In the genomic region with DNA sequence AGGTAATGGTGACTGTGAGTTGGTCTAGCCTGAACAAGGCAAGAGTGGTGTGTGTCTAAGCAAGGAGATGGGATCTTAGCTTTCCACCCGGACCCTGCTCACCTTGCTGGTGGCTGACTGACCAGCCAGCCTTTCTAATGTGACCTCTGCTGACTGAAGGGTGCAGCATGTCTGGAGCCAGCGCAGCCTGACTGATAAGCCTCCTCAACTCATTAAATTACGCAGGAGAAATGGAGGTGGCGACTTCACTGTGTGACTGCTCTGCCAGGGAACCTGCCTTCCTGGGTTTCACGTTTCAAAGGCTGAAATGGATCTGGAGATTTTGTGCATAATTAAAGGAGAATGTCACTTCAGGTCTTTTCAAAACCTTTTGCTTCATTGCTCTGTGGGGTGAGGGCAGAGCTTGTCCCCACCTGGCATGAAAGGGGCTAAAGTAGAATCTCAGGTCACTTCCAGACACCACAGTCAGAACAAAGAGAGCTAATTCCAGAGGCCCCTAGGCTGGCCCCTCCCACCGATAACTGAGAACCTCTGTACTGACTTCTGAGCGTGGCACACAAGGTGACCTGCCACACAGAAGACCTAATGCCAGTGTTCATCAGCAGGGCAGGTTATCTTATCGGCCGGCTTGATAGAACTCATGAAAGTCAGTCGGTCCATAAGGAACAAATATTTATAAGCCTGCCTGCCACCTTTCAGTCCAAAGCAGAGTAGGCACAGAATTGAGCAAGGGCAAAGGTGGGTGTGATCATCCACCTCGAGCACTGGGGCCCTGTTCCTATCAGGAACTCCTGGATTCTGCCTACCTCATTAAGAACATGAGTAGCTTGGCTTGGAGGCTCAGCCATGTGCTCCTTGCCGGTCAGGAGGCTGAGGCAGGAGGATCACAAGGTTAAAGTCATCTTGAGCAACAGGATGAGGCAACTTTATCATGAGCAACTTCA, we compare ENCODE assay signal across 19 mouse cellular contexts. TPM values are rescaled to one million over a fixed set of nuclear protein-coding genes. Genes with fewer than 3 reads are reported as not detected.
DNase-seq lines count a peak whose midpoint lies in the region; ATAC-seq lines count a peak whose summit lies in the region.
"Had no signal": no experiment of that assay in that cellular context is flagged by ENCODE, and none has a peak within 500 bp of the region (broad histone marks: within the 10 kb centered on the region; RNA-seq: fewer than 3 reads in every experiment).

No protein-coding gene starts in this region.

- H3K4me3 ChIP-seq in embryonic facial prominence, embryonic 10.5 days = no peak overlapping the region
- no peak overlapping the region for H3K4me3 ChIP-seq in heart, embryonic 15.5 days
- no peak overlapping the region for H3K4me3 ChIP-seq in limb, embryonic 11.5 days (ENCODE audit: low read depth, low read length)
- H3K4me3 ChIP-seq: liver, embryonic 13.5 days; myocyte had no signal

- 0 out of 2 replicates have a peak overlapping the region, but pooled peaks have one; percentile 6 for H3K4me2 ChIP-seq in heart, embryonic 15.5 days
- H3K4me2 ChIP-seq in limb, embryonic 11.5 days (ENCODE audit: low read depth, severe bottlenecking) = no peak overlapping the region
- H3K4me2 ChIP-seq: hindbrain, embryonic 14.5 days; liver, embryonic 13.5 days; midbrain, embryonic 11.5 days had no signal

- 0 out of 2 replicates have a peak, but pooled peaks have one; percentile 6 for ATAC-seq in erythroblast, adult 5-6 weeks (replicated peaks; ENCODE audit: low FRiP score, poor library complexity, severe bottlenecking)
- no peak; the same call in 1 of the 2 replicates for ATAC-seq in heart, embryonic 15.5 days (replicated peaks; ENCODE audit: insufficient number of reproducible peaks, insufficient read depth, low FRiP score, low read depth)
- ATAC-seq in limb, embryonic 11.5 days (ENCODE audit: insufficient number of reproducible peaks, low FRiP score, low TSS enrichment, low read depth) = no peak
- ATAC-seq: forebrain, postnatal 0 days had no signal

- H3K27me3 ChIP-seq in embryonic facial prominence, embryonic 10.5 days (replicated peaks; ENCODE audit: low read depth, poor library complexity, severe bottlenecking) = 0 out of 2 replicates have a peak, but pooled peaks cover 5% of the 10 kb centered on the region
- H3K27me3 ChIP-seq in heart, embryonic 15.5 days = no peaks in the 10 kb centered on the region
- peaks cover 2% of the 10 kb centered on the region; the same call in 1 of the 2 replicates for H3K27me3 ChIP-seq in limb, embryonic 11.5 days (ENCODE audit: control insufficient read depth, insufficient read depth, low read length)

- whole genome bisulfite sequencing in embryonic facial prominence, embryonic 10.5 days = 54% methylated on average over 12 of the region's 12 CpGs
- 29% methylated on average over 12 of the region's 12 CpGs for WGBS in heart, embryonic 15.5 days
- 41% methylated on average over 12 of the region's 12 CpGs for WGBS in limb, embryonic 11.5 days

- no peaks in the 10 kb centered on the region for H3K36me3 ChIP-seq in embryonic facial prominence, embryonic 10.5 days (replicated peaks)
- no peaks in the 10 kb centered on the region for H3K36me3 ChIP-seq in heart, embryonic 15.5 days
- H3K36me3 ChIP-seq in limb, embryonic 11.5 days (ENCODE audit: control insufficient read depth, insufficient read depth, low read length) = no peaks in the 10 kb centered on the region
- H3K36me3 ChIP-seq: liver, embryonic 13.5 days had no signal

- no peaks in the 10 kb centered on the region for H3K9me3 ChIP-seq in embryonic facial prominence, embryonic 10.5 days
- no peaks in the 10 kb centered on the region for H3K9me3 ChIP-seq in heart, embryonic 15.5 days (replicated peaks)
- H3K9me3 ChIP-seq in limb, embryonic 11.5 days (ENCODE audit: control insufficient read depth, low read length) = no peaks in the 10 kb centered on the region
- H3K9me3 ChIP-seq: liver, embryonic 13.5 days had no signal

- peaks cover 42% of the 10 kb centered on the region for H3K4me1 ChIP-seq in embryonic facial prominence, embryonic 10.5 days
- H3K4me1 ChIP-seq in heart, embryonic 15.5 days (replicated peaks) = peaks cover 25% of the 10 kb centered on the region
- H3K4me1 ChIP-seq in limb, embryonic 11.5 days (ENCODE audit: control insufficient read depth, insufficient read depth, low read length) = peaks cover 7% of the 10 kb centered on the region; the same call in 1 of the 2 replicates

- DNase-seq in embryonic facial prominence, embryonic 10.5 days (ENCODE audit: low spot score) = peak; percentile 34
- peak; percentile 35 for DNase-seq in limb, embryonic 11.5 days (ENCODE audit: low spot score)
- no peak for DNase-seq in spleen, adult 18-20 months
- no peak for DNase-seq in cerebellum, adult 11-12 months
- DNase-seq in lung, adult 18-20 months = no peak
- DNase-seq: adrenal gland, adult 2 months; cerebellum, adult 18-20 months; embryo, embryonic 11 days; forebrain, postnatal 0 days; gastrocnemius, postnatal 14 days; kidney, adult 18-20 months; layer of hippocampus, postnatal 36 days; liver, embryonic 13.5 days; lung, postnatal 10 days had no signal

- H3K27ac ChIP-seq in embryonic facial prominence, embryonic 10.5 days (replicated peaks) = peak overlapping the region; percentile 45; the same call in 1 of the 2 replicates
- H3K27ac ChIP-seq in heart, embryonic 15.5 days = peak overlapping the region; percentile 79
- no peak overlapping the region for H3K27ac ChIP-seq in limb, embryonic 11.5 days (replicated peaks; ENCODE audit: low read depth, low read length)
- H3K27ac ChIP-seq: hindbrain, embryonic 14.5 days; liver, embryonic 13.5 days had no signal

- H3K9ac ChIP-seq in heart, embryonic 15.5 days = no peak overlapping the region
- H3K9ac ChIP-seq in limb, embryonic 11.5 days (ENCODE audit: low read length) = no peak overlapping the region
- H3K9ac ChIP-seq: forebrain, postnatal 0 days; hindbrain, embryonic 14.5 days; liver, embryonic 13.5 days had no signal

RNA-seq across cellular contexts. Expression of gene Vps8, which starts 53.1 kb away (rescaled TPM):
- 16.4 and 16.6 TPM in 2 replicates for polyA plus RNA-seq in embryonic facial prominence, embryonic 10.5 days (2016; fragmentation: Nextera tagmentation; extraction: Ambion mirVana)
- 3.6 and 9.4 TPM in 2 replicates for total RNA-seq in erythroblast, adult 5-6 weeks (2015; ENCODE audit: low replicate concordance)
- 6.4 and 12.6 TPM in 2 replicates for total RNA-seq in erythroblast, adult 5-6 weeks (2017; ENCODE audit: low replicate concordance)
- polyA plus RNA-seq in heart, embryonic 15.5 days (2015; fragmentation: Nextera tagmentation; extraction: Ambion mirVana) = 21.4 and 23.0 TPM in 2 replicates
- 15.1 and 17.7 TPM in 2 replicates for polyA plus RNA-seq in limb, embryonic 11.5 days (2014; fragmentation: Nextera tagmentation; extraction: Ambion mirVana)

Comparison
In these comparisons a context has a peak if more than half of its experiments do, and no peak if none do; other contexts are left out.
1. DNase-seq: peak in embryonic facial prominence, embryonic 10.5 days (single experiment) and limb, embryonic 11.5 days (single experiment); none in spleen, adult 18-20 months (0 of 2), cerebellum, adult 11-12 months (single experiment) and lung, adult 18-20 months (0 of 2).